In genomic region chr3:146641818-146642427, GRCm38 (mm10) we compare ENCODE assay signal across 19 mouse cellular contexts. TPM values are rescaled to one million over a fixed set of nuclear protein-coding genes. Genes with fewer than 3 reads are reported as not detected.
DNase-seq lines count a peak whose midpoint lies in the region; ATAC-seq lines count a peak whose summit lies in the region.
"Had no signal": no experiment of that assay in that cellular context is flagged by ENCODE, and none has a peak within 500 bp of the region (broad histone marks: within the 10 kb centered on the region; RNA-seq: fewer than 3 reads in every experiment).

No protein-coding gene starts in this region.

- no peak overlapping the region for H3K4me2 ChIP-seq in kidney, embryonic 16.5 days (replicated peaks; ENCODE audit: low read depth, low read length)
- H3K4me2 ChIP-seq in midbrain, embryonic 16.5 days (ENCODE audit: low read length) = no peak overlapping the region
- H3K4me2 ChIP-seq: limb, embryonic 15.5 days; midbrain, embryonic 15.5 days had no signal

- no peak overlapping the region for H3K9ac ChIP-seq in kidney, embryonic 16.5 days (replicated peaks; ENCODE audit: low read length)
- no peak overlapping the region for H3K9ac ChIP-seq in midbrain, embryonic 16.5 days (ENCODE audit: low read depth, low read length)
- H3K9ac ChIP-seq: limb, embryonic 15.5 days; midbrain, embryonic 15.5 days had no signal

- 29% methylated on average over 4 of the region's 4 CpGs for WGBS in kidney, embryonic 16.5 days
- WGBS in midbrain, embryonic 16.5 days = 47% methylated on average over 4 of the region's 4 CpGs
- whole genome bisulfite sequencing in midbrain, embryonic 10.5 days = 63% methylated on average over 4 of the region's 4 CpGs

- H3K36me3 ChIP-seq in kidney, embryonic 16.5 days (ENCODE audit: insufficient read depth, low read length) = no peaks in the 10 kb centered on the region
- H3K36me3 ChIP-seq in midbrain, embryonic 16.5 days (ENCODE audit: control insufficient read depth, insufficient read depth, low read length) = no peaks in the 10 kb centered on the region
- H3K36me3 ChIP-seq in midbrain, embryonic 10.5 days = no peaks in the 10 kb centered on the region
- H3K36me3 ChIP-seq: embryonic facial prominence, embryonic 10.5 days; forebrain, embryonic 10.5 days; limb, embryonic 15.5 days; midbrain, embryonic 15.5 days had no signal

- no peaks in the 10 kb centered on the region for H3K27me3 ChIP-seq in kidney, embryonic 16.5 days (ENCODE audit: insufficient read depth, low read length)
- H3K27me3 ChIP-seq in midbrain, embryonic 16.5 days (ENCODE audit: control insufficient read depth, insufficient read depth, low read depth, low read length) = no peaks in the 10 kb centered on the region
- no peaks in the 10 kb centered on the region for H3K27me3 ChIP-seq in midbrain, embryonic 10.5 days (ENCODE audit: low read depth, poor library complexity, severe bottlenecking)
- H3K27me3 ChIP-seq: limb, embryonic 15.5 days; midbrain, embryonic 15.5 days had no signal

- no peak for ATAC-seq in kidney, embryonic 16.5 days (ENCODE audit: low FRiP score, low TSS enrichment)
- ATAC-seq in midbrain, embryonic 16.5 days = no peak
- ATAC-seq: midbrain, embryonic 15.5 days had no signal

- H3K4me3 ChIP-seq in kidney, embryonic 16.5 days (ENCODE audit: low read length) = no peak overlapping the region
- H3K4me3 ChIP-seq in midbrain, embryonic 16.5 days (ENCODE audit: low read depth, low read length) = no peak overlapping the region
- H3K4me3 ChIP-seq in midbrain, embryonic 10.5 days = no peak overlapping the region
- H3K4me3 ChIP-seq: embryonic facial prominence, embryonic 10.5 days; forebrain, embryonic 10.5 days; limb, embryonic 15.5 days; midbrain, embryonic 15.5 days had no signal

- no peaks in the 10 kb centered on the region for H3K9me3 ChIP-seq in kidney, embryonic 16.5 days (ENCODE audit: low read length)
- no peaks in the 10 kb centered on the region for H3K9me3 ChIP-seq in midbrain, embryonic 16.5 days (replicated peaks; ENCODE audit: control insufficient read depth, low read length, poor library complexity, severe bottlenecking)
- H3K9me3 ChIP-seq in midbrain, embryonic 10.5 days (replicated peaks) = no peaks in the 10 kb centered on the region
- H3K9me3 ChIP-seq: embryonic facial prominence, embryonic 10.5 days; forebrain, embryonic 10.5 days; limb, embryonic 15.5 days; midbrain, embryonic 15.5 days had no signal

- H3K4me1 ChIP-seq in kidney, embryonic 16.5 days (ENCODE audit: insufficient read depth, low read length) = no peaks in the 10 kb centered on the region
- no peaks in the 10 kb centered on the region for H3K4me1 ChIP-seq in midbrain, embryonic 16.5 days (ENCODE audit: control insufficient read depth, insufficient read depth, low read length)
- no peaks in the 10 kb centered on the region for H3K4me1 ChIP-seq in midbrain, embryonic 10.5 days
- H3K4me1 ChIP-seq: embryonic facial prominence, embryonic 10.5 days; forebrain, embryonic 10.5 days; limb, embryonic 15.5 days; midbrain, embryonic 15.5 days had no signal

- peak; percentile 66 for DNase-seq in adrenal gland, adult 2 months
- DNase-seq in adrenal gland, adult 18-20 months (ENCODE audit: low spot score in 2 of 2) = no peak
- no peak for DNase-seq in kidney, adult 9 months
- no peak for DNase-seq in midbrain, embryonic 10.5 days (ENCODE audit: low spot score)
- peak; percentile 3 for DNase-seq in lung, postnatal 14 days
- DNase-seq in ovary, adult 18-20 months (ENCODE audit: low spot score) = no peak
- DNase-seq: cerebellum, postnatal 25 days; heart, postnatal 36 days had no signal

- H3K27ac ChIP-seq in kidney, embryonic 16.5 days (ENCODE audit: low read length) = peak overlapping the region; percentile 29; the same call in 1 of the 2 replicates
- peak overlapping the region; percentile 20; the same call in 1 of the 2 replicates for H3K27ac ChIP-seq in midbrain, embryonic 16.5 days (ENCODE audit: low read length)
- H3K27ac ChIP-seq in midbrain, embryonic 10.5 days (replicated peaks) = no peak overlapping the region
- H3K27ac ChIP-seq: embryonic facial prominence, embryonic 10.5 days; forebrain, embryonic 10.5 days; limb, embryonic 15.5 days; macrophage; midbrain, embryonic 15.5 days had no signal

RNA-seq across cellular contexts. Expression of gene 4930503B20Rik, which starts 9.2 kb away (rescaled TPM):
- not detected for total RNA-seq in adrenal gland, adult 2 months (2021)
- not detected in 2 replicates for polyA plus RNA-seq in adrenal gland, adult 2 months (2012; rRNA removed)
- not detected for total RNA-seq in adrenal gland, adult 18-20 months (2021)
- polyA plus RNA-seq in kidney, embryonic 16.5 days (2015; fragmentation: Nextera tagmentation; extraction: Ambion mirVana) = 0.14 TPM in 1 of 2 replicates, not detected in the other
- 0.09 TPM in 1 of 2 replicates, not detected in the other for polyA plus RNA-seq in midbrain, embryonic 16.5 days (2015; fragmentation: Nextera tagmentation; extraction: Ambion mirVana)
- not detected in 2 replicates for polyA plus RNA-seq in midbrain, embryonic 10.5 days (2016; fragmentation: Nextera tagmentation; extraction: Ambion mirVana)
- total RNA-seq: gastrocnemius, adult 8-10 months; heart, postnatal 36 days; layer of hippocampus, adult 18-20 months had no signal
- polyA plus RNA-seq: embryonic facial prominence, embryonic 10.5 days; forebrain, embryonic 10.5 days; intestine, embryonic 14.5 days; limb, embryonic 15.5 days; macrophage; midbrain, embryonic 15.5 days had no signal

RNA-seq across cellular contexts. Expression of gene Dnase2b, which starts 26.5 kb away (rescaled TPM):
- not detected for total RNA-seq in adrenal gland, adult 2 months (2021)
- polyA plus RNA-seq in adrenal gland, adult 2 months (2012; rRNA removed) = not detected in 2 replicates
- total RNA-seq in adrenal gland, adult 18-20 months (2021) = not detected
- not detected in 2 replicates for polyA plus RNA-seq in kidney, embryonic 16.5 days (2015; fragmentation: Nextera tagmentation; extraction: Ambion mirVana)
- not detected in 2 replicates for polyA plus RNA-seq in midbrain, embryonic 16.5 days (2015; fragmentation: Nextera tagmentation; extraction: Ambion mirVana)
- not detected in 2 replicates for polyA plus RNA-seq in midbrain, embryonic 10.5 days (2016; fragmentation: Nextera tagmentation; extraction: Ambion mirVana)
- total RNA-seq: heart, postnatal 36 days; layer of hippocampus, adult 18-20 months; neutrophil, adult 5-6 weeks had no signal
- polyA plus RNA-seq: embryonic facial prominence, embryonic 10.5 days; forebrain, embryonic 10.5 days; intestine, embryonic 14.5 days; macrophage; midbrain, embryonic 15.5 days had no signal

RNA-seq across cellular contexts. Expression of gene Samd13, which starts 43.5 kb away (rescaled TPM):
- under 1 TPM; 0.55 to 0.93 TPM for total RNA-seq in adrenal gland, adult 2 months (2021)
- polyA plus RNA-seq in adrenal gland, adult 2 months (2012; rRNA removed) = not detected in 2 replicates
- under 1 TPM in 1 of 2 experiments, not detected in 1; 0.58 TPM for total RNA-seq in adrenal gland, adult 18-20 months (2021)
- 0.31 and 1.1 TPM in 2 replicates for polyA plus RNA-seq in kidney, embryonic 16.5 days (2015; fragmentation: Nextera tagmentation; extraction: Ambion mirVana)
- polyA plus RNA-seq in midbrain, embryonic 16.5 days (2015; fragmentation: Nextera tagmentation; extraction: Ambion mirVana) = 0.41 and 0.59 TPM in 2 replicates
- 0.72 and 1.5 TPM in 2 replicates for polyA plus RNA-seq in midbrain, embryonic 10.5 days (2016; fragmentation: Nextera tagmentation; extraction: Ambion mirVana)
- total RNA-seq: layer of hippocampus, adult 18-20 months; neutrophil, adult 5-6 weeks had no signal
- polyA plus RNA-seq: macrophage had no signal

Comparison
In these comparisons a context has a peak if more than half of its experiments do, and no peak if none do; other contexts are left out.
1. DNase-seq: peak in adrenal gland, adult 2 months (single experiment) and lung, postnatal 14 days (single experiment); none in adrenal gland, adult 18-20 months (0 of 2), kidney, adult 9 months (single experiment), midbrain, embryonic 10.5 days (single experiment) and ovary, adult 18-20 months (single experiment).